Mouse (Mus musculus): Measurements from ENCODE around the gene Ampd3.

DNA sequence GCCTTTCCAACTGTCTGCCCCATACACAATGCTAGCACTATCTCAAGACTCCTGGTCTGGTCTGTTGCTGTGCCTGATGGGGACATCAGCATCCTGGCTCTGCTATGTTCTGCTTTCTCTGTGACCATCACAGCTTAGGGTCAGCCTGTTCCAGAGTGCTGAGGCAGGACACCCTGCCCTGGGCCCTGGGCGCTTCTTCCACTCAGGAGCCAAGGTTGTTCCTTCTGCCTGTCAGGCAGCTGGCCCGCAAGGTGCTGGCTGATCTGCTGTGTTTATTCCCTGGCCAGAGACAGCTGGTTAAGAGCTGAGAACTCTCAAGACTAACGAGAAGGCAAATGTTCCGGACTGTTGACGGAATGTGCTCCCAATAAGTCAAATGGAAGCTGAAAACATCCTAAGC, 24.2 kb downstream of the Ampd3 start:
- TF ChIP-seq CTCF (IDR thresholded peaks at IDR 0.05; ENCODE audit: low read depth, low read length) (no peak), GATA1 (IDR thresholded peaks at IDR 0.05; ENCODE audit: borderline replicate concordance, low read length) (no peak), TAL1 (conservative IDR thresholded peaks at IDR 0.05; ENCODE audit: low read depth, low read length) (no peak), GATA2 (IDR thresholded peaks at IDR 0.05; ENCODE audit: borderline replicate concordance, low read depth, low read length) (no peak), POLR2AphosphoS5 (IDR thresholded peaks at IDR 0.05; ENCODE audit: insufficient replicate concordance, low read depth, low read length) (no peak)

All from G1E (cell line).